Mouse (Mus musculus) CH12.LX (cell line): ENCODE measurements around the gene Sparc. TPM values are rescaled to one million over a fixed set of nuclear protein-coding genes. Genes with fewer than 3 reads are reported as not detected.
A peak's percentile ranks its signal among the peaks of the same experiment; 100 is the strongest.

ENCODE experiments used
- DNase-seq: peaks from one replicate; pipeline ENCODE4 v3.0.0-alpha.2; 2013; ENCODE audit errors: extremely low read depth
- H3K27ac ChIP-seq: 2 replicates; pipeline ENCODE4 v1.5.1; 2012; ENCODE audit warnings: low read depth, mild to moderate bottlenecking, control low read depth, moderate library complexity; ENCODE audit not compliant: insufficient read depth
- H3K27me3 ChIP-seq: replicated peaks from 2 replicates; pipeline ENCODE3; 2012; ENCODE audit warnings: inconsistent platforms
- H3K36me3 ChIP-seq, 2 experiments: replicated peaks in 1 of 2; 2 replicates each; pipeline versions ENCODE3 to v1.6.1; 2012; ENCODE audit warnings: inconsistent platforms in 1 of 2, low read length in 1 of 2, mild to moderate bottlenecking in 1 of 2, mixed read lengths in 1 of 2, moderate library complexity in 1 of 2; ENCODE audit not compliant: control insufficient read depth in 1 of 2, insufficient read depth in 1 of 2
- H3K4me1 ChIP-seq, 2 experiments: 2 replicates each; pipeline ENCODE4 v1.6.1; 2012; ENCODE audit warnings: inconsistent platforms in 1 of 2, moderate library complexity in 1 of 2; ENCODE audit not compliant: insufficient read depth in 2 of 2, control insufficient read depth in 1 of 2
- H3K4me2 ChIP-seq: 2 replicates; pipeline ENCODE4 v1.6.1; 2012; ENCODE audit warnings: low read depth, mild to moderate bottlenecking, control low read depth; ENCODE audit not compliant: poor library complexity, insufficient read depth, severe bottlenecking
- H3K4me3 ChIP-seq, 3 experiments: fragments of 150-350 bp in 1 of 3; sonication (generic) in 1 of 3; replicated peaks in 1 of 3; 2 replicates each; pipeline versions ENCODE3 to v1.5.1; 2011 to 2012; ENCODE audit warnings: low read depth in 2 of 3, low read length in 2 of 3, mild to moderate bottlenecking in 2 of 3, moderate library complexity in 2 of 3, control low read depth in 1 of 3, improper control_type of control experiment in 1 of 3, inconsistent platforms in 1 of 3, mixed read lengths in 1 of 3; ENCODE audit not compliant: poor library complexity in 1 of 3
- H3K79me2 ChIP-seq: replicated peaks from 2 replicates; pipeline ENCODE4 v1.6.1; 2012; ENCODE audit warnings: mild to moderate bottlenecking, moderate library complexity; ENCODE audit not compliant: control insufficient read depth, poor library complexity, insufficient read depth, severe bottlenecking; ENCODE audit errors: extremely low read depth
- H3K9ac ChIP-seq: 2 replicates; pipeline ENCODE4 v1.6.1; 2012; ENCODE audit warnings: low read depth, mild to moderate bottlenecking, control low read depth, moderate library complexity; ENCODE audit not compliant: insufficient read depth
- H3K9me3 ChIP-seq: replicated peaks from 2 replicates; pipeline ENCODE3; 2012; ENCODE audit warnings: low read length, inconsistent platforms, mixed read lengths
- BHLHE40 ChIP-seq: IDR thresholded peaks from 2 replicates; pipeline ENCODE4 v1.6.1; 2011; ENCODE audit warnings: mild to moderate bottlenecking, low read depth, low read length, improper control_type of control experiment
- CHD1 ChIP-seq: IDR thresholded peaks from 2 replicates; pipeline ENCODE4 v1.6.1; 2012; ENCODE audit warnings: low read depth, low read length, improper control_type of control experiment, inconsistent platforms
- CTCF ChIP-seq, 2 experiments: IDR thresholded peaks in 1 of 2; conservative IDR thresholded peaks in 1 of 2; 2 replicates each; pipeline ENCODE4 v1.5.1; 2011 to 2012; ENCODE audit warnings: low read depth in 2 of 2, low read length in 2 of 2, improper control_type of control experiment in 1 of 2, inconsistent platforms in 1 of 2, mild to moderate bottlenecking in 1 of 2, moderate library complexity in 1 of 2
- ELF1 ChIP-seq: IDR thresholded peaks from 2 replicates; pipeline ENCODE4 v1.6.1; 2014; ENCODE audit warnings: low read depth, mild to moderate bottlenecking, inconsistent platforms, low read length, improper control_type of control experiment
- EP300 ChIP-seq: IDR thresholded peaks from 2 replicates; pipeline ENCODE4 v1.6.1; 2011; ENCODE audit warnings: low read length, improper control_type of control experiment
- HCFC1 ChIP-seq: IDR thresholded peaks from 2 replicates; pipeline ENCODE4 v1.6.1; 2012; ENCODE audit warnings: low read depth, mild to moderate bottlenecking, inconsistent platforms, low read length, improper control_type of control experiment
- IRF4 ChIP-seq: IDR thresholded peaks from 2 replicates; pipeline ENCODE4 v1.6.1; 2014; ENCODE audit warnings: low read depth, mild to moderate bottlenecking, inconsistent platforms, low read length, improper control_type of control experiment
- JUN ChIP-seq: IDR thresholded peaks from 2 replicates; pipeline ENCODE4 v1.6.1; 2011; ENCODE audit warnings: low read depth, mild to moderate bottlenecking, low read length, improper control_type of control experiment, moderate library complexity; ENCODE audit not compliant: insufficient read depth
- JUND ChIP-seq: conservative IDR thresholded peaks from 2 replicates; pipeline ENCODE4 v1.6.1; 2011; ENCODE audit warnings: low read depth, low read length, improper control_type of control experiment
- KAT2A ChIP-seq: IDR thresholded peaks from 2 replicates; pipeline ENCODE4 v1.6.1; 2012; ENCODE audit warnings: low read length, improper control_type of control experiment, inconsistent platforms; ENCODE audit not compliant: insufficient replicate concordance
- MAX ChIP-seq: IDR thresholded peaks from 2 replicates; pipeline ENCODE4 v1.6.1; 2011; ENCODE audit warnings: low read length, improper control_type of control experiment
- MEF2A ChIP-seq: IDR thresholded peaks from 2 replicates; pipeline ENCODE4 v1.6.1; 2014; ENCODE audit warnings: low read depth, mild to moderate bottlenecking, inconsistent platforms, low read length, improper control_type of control experiment, borderline replicate concordance
- MXI1 ChIP-seq: IDR thresholded peaks from 2 replicates; pipeline ENCODE4 v1.6.1; 2011; ENCODE audit warnings: mild to moderate bottlenecking, low read depth, low read length, improper control_type of control experiment
- NELFE ChIP-seq: IDR thresholded peaks from 2 replicates; pipeline ENCODE4 v1.6.1; 2011; ENCODE audit warnings: low read depth, low read length, improper control_type of control experiment
- POLR2A ChIP-seq: IDR thresholded peaks from 2 replicates; pipeline ENCODE4 v1.6.1; 2011; ENCODE audit warnings: low read depth, mild to moderate bottlenecking, improper control_type of control experiment, low read length
- RAD21 ChIP-seq: IDR thresholded peaks from 2 replicates; pipeline ENCODE4 v1.6.1; 2011; ENCODE audit warnings: low read depth, mild to moderate bottlenecking, low read length, improper control_type of control experiment, moderate library complexity
- SIN3A ChIP-seq: IDR thresholded peaks from 2 replicates; pipeline ENCODE4 v1.6.1; 2012; ENCODE audit warnings: low read length, improper control_type of control experiment, inconsistent platforms
- SMC3 ChIP-seq: IDR thresholded peaks from 2 replicates; pipeline ENCODE4 v1.6.1; 2011; ENCODE audit warnings: low read depth, low read length, improper control_type of control experiment
- TCF12 ChIP-seq: IDR thresholded peaks from 2 replicates; pipeline ENCODE4 v1.6.1; 2014; ENCODE audit warnings: low read depth, mild to moderate bottlenecking, inconsistent platforms, low read length, improper control_type of control experiment
- ZC3H11A ChIP-seq: IDR thresholded peaks from 2 replicates; pipeline ENCODE4 v1.6.1; 2012; ENCODE audit warnings: low read depth, mild to moderate bottlenecking, inconsistent platforms, low read length, improper control_type of control experiment
- ZMIZ1 ChIP-seq: IDR thresholded peaks from 2 replicates; pipeline ENCODE4 v1.6.1; 2012; ENCODE audit warnings: low read depth, mild to moderate bottlenecking, inconsistent platforms, low read length, improper control_type of control experiment
- ZNF384 ChIP-seq: IDR thresholded peaks from 2 replicates; pipeline ENCODE4 v1.6.1; 2012; ENCODE audit warnings: low read depth, low read length, improper control_type of control experiment, inconsistent platforms
- dilution Hi-C: fragments of 300-500 bp; cut with MboI; formaldehyde crosslinking; loops from 2 replicates; pipeline ENCODE4 v1.14.3; 2020; ENCODE audit warnings: low sequenced_read_pairs; ENCODE audit not compliant: extremely low pct_unique_long_range_greater_than_20kb, extremely low pct_ligation_motif_present
- in situ Hi-C: fragments of 300-500 bp; cut with MboI; formaldehyde crosslinking; loops from 3 replicates; pipeline ENCODE4 v1.14.3; 2019; ENCODE audit warnings: low sequenced_read_pairs, low pct_ligation_motif_present, low pct_unique_long_range_greater_than_20kb, mixed read lengths
- polyA plus RNA-seq: library from polyadenylated mRNA; unstranded; fragments of >175 nt; gene quantifications from 2 replicates; pipeline ENCODE4 v1.2.1, GENCODE M21; 2012; ENCODE audit warnings: low read depth; ENCODE audit not compliant: insufficient read length
- total RNA-seq, 2 experiments: library from RNA; depleted of rRNA; stranded (reverse); fragments of 300-350 nt in 1 of 2; fragments of >200 nt in 1 of 2; gene quantifications; 2 replicates each; pipeline ENCODE4 v1.2.3; 2012 to 2014

Sparc gene
- total and polyA plus RNA-seq, 3 experiments, result 0.13 to 0.57 TPM; not detected in 1

- in situ Hi-C loops (loop anchor here (10.0 to 25.0 kb wide), 3 partner anchors 185 to 502 kb away; partner anchors contain the start of gene Slc36a1), dilution Hi-C loops (no loop called here)
- H3K4me2 ChIP-seq, result no peak overlapping the region
- H3K27me3 ChIP-seq, result peaks cover 19% of the 10 kb centered on the region
- H3K27ac ChIP-seq, result no peak overlapping the region
- H3K9me3 ChIP-seq, result peaks cover 7% of the 10 kb centered on the region
- H3K4me1 ChIP-seq, result peaks cover 0 to 6% of the 10 kb centered on the region in 2 experiments; a peak in 2 of 4 replicates
- H3K79me2 ChIP-seq, result no peaks in the 10 kb centered on the region
- no peak overlapping the region for H3K4me3 ChIP-seq
- H3K36me3 ChIP-seq, result no peaks in the 10 kb centered on the region
- DNase-seq, result peak; percentile 69
- H3K9ac ChIP-seq, result no peak overlapping the region
- TF ChIP-seq NELFE, result peak; percentile 24; the same call in 1 of the 2 replicates
- TF ChIP-seq ZC3H11A, result peak; percentile 25; the same call in 1 of the 2 replicates
- TF ChIP-seq MEF2A, result peak; percentile 14; the same call in 1 of the 2 replicates
- peak; percentile 65 to 86; a peak in 3 of 4 replicates for TF ChIP-seq CTCF (conservative IDR thresholded peaks at IDR 0.05 in 1 of 2, IDR thresholded peaks at IDR 0.05 in 1 of 2; ENCODE audit: low read depth in 2 of 2, low read length in 2 of 2)
- TF ChIP-seq JUN, result no peak
- no peak for TF ChIP-seq MAX
- peak; percentile 74 for TF ChIP-seq RAD21
- TF ChIP-seq KAT2A, result no peak
- no peak for TF ChIP-seq MXI1
- TF ChIP-seq HCFC1, result no peak
- peak; percentile 90 for TF ChIP-seq SMC3
Measured at GRCm38 (mm10) chr11:55389778-55390177, 33.2 kb downstream of the Sparc start.

GRCm38 (mm10) chr11:55387576-55387975 lies 35.4 kb downstream of the Sparc start:
- no peak overlapping the region for H3K4me2 ChIP-seq
- H3K27me3 ChIP-seq, result peaks cover 37% of the 10 kb centered on the region
- in situ Hi-C loops (loop anchor here (10.0 to 25.0 kb wide), 3 partner anchors 183 to 500 kb away; partner anchors contain the start of gene Slc36a1), dilution Hi-C loops (no loop called here)
- DNase-seq, result no peak
- H3K9ac ChIP-seq, result no peak overlapping the region
- H3K4me3 ChIP-seq, result no peak overlapping the region
- no peak overlapping the region for H3K27ac ChIP-seq
- H3K79me2 ChIP-seq, result no peaks in the 10 kb centered on the region
- no peaks in the 10 kb centered on the region for H3K36me3 ChIP-seq
- H3K4me1 ChIP-seq, result no peaks in the 10 kb centered on the region
- peaks cover 7% of the 10 kb centered on the region for H3K9me3 ChIP-seq
- no peak for TF ChIP-seq IRF4
- TF ChIP-seq EP300, result no peak
- no peak for TF ChIP-seq RAD21
- TF ChIP-seq JUN, result no peak
- TF ChIP-seq ELF1, result no peak
- no peak for TF ChIP-seq HCFC1
- no peak for TF ChIP-seq ZMIZ1
- TF ChIP-seq SIN3A, result no peak
- no peak for TF ChIP-seq TCF12
- TF ChIP-seq CHD1, result no peak
- TF ChIP-seq POLR2A, result no peak
- no peak for TF ChIP-seq BHLHE40
- TF ChIP-seq SMC3, result no peak
- no peak for TF ChIP-seq ZNF384
- no peak for TF ChIP-seq JUND
